Mouse (Mus musculus): ENCODE results near the gene Erich2.

The Erich2 gene

GRCm38 (mm10) chr2:70562611-70562980 is 54.0 kb downstream of the Erich2 start:
- no peak for DNase-seq (ENCODE audit: low spot score)

- no peak for DNase-seq (ENCODE audit: low spot score)
Observed at GRCm38 (mm10) chr2:70562981-70563671, 54.5 kb downstream of the Erich2 start.

- no peak for DNase-seq (ENCODE audit: low spot score)
Observed at GRCm38 (mm10) chr2:70563721-70564645, 55.4 kb downstream of the Erich2 start.

GRCm38 (mm10) chr2:70564646-70565315 is 56.2 kb downstream of the Erich2 start:
- no peak for DNase-seq (ENCODE audit: low spot score)

GRCm38 (mm10) chr2:70565651-70566602 is 57.3 kb downstream of the Erich2 start:
- no peak for DNase-seq (ENCODE audit: low spot score)

GRCm38 (mm10) chr2:70566603-70566981 is 58.0 kb downstream of the Erich2 start:
- no peak for DNase-seq (ENCODE audit: low spot score)

- peak; percentile 71 for DNase-seq (ENCODE audit: low spot score)
Observed at GRCm38 (mm10) chr2:70567071-70567681, 58.6 kb downstream of the Erich2 start.

GRCm38 (mm10) chr2:70567682-70568077 is 59.1 kb downstream of the Erich2 start:
- DNase-seq (ENCODE audit: low spot score): no peak

- no peak for DNase-seq (ENCODE audit: low spot score)
Observed at GRCm38 (mm10) chr2:70568198-70568941, 59.8 kb downstream of the Erich2 start.

GRCm38 (mm10) chr2:70571698-70572097 is 63.1 kb downstream of the Erich2 start:
- no peak for DNase-seq (ENCODE audit: low spot score)

GRCm38 (mm10) chr2:70572251-70572650 is 63.6 kb downstream of the Erich2 start:
- DNase-seq (ENCODE audit: low spot score): no peak

- DNase-seq (ENCODE audit: low spot score): no peak
Observed at GRCm38 (mm10) chr2:70573544-70574210, 65.1 kb downstream of the Erich2 start.

GRCm38 (mm10) chr2:70588200-70588599 is 79.6 kb downstream of the Erich2 start:
- no peak for DNase-seq (ENCODE audit: low spot score)

All from testis, postnatal 10 days (tissue).